Mouse (Mus musculus): ENCODE measurements around the gene Hcls1.
A peak's percentile ranks its signal among the peaks of the same experiment; 100 is the strongest.

The Hcls1 gene

GRCm38 (mm10) chr16:36989999-36990625, 55.3 kb downstream of the Hcls1 start, which contains the start of gene Fbxo40:
TSS of gene Fbxo40 (minus strand) at chr16:36990467.
- no peak for DNase-seq

GRCm38 (mm10) chr16:36997650-36998049, 62.9 kb downstream of the Hcls1 start:
- DNase-seq = no peak

DNA sequence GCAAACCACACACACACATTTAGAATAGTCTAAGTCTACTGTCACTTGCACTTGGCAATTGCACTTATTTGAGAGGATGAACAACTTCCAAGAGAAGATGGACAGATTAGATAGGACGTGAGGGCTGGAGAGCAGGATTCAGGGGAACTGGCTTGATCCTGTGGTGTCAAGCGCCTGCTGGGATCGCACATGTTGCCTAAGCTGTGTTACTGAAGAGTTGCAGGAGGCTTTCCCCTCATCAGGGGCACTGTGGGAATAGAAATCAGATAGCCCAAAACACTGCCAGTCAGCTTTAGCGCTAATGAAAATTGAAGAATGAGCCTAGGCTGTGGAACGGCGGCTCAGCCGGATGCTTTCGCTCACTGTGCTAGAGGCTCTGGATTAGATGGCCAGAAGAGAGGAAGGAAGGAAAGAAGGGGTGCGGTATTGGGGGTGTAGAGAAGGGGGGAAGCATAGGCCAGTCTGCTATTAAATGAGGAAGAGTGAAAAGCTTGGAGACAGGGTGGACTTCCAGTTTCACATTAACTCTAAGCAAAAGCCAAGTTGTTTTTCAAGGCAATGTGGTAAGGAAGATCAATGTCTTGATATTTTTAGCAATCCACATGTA, 64.7 kb downstream of the Hcls1 start:
- no peak for DNase-seq

- DNase-seq = no peak
These were observed 74.5 kb downstream of the Hcls1 start for GRCm38 (mm10) chr16:37009262-37009661.

GRCm38 (mm10) chr16:37010370-37010769, 75.6 kb downstream of the Hcls1 start:
- DNase-seq = peak; percentile 14

DNA sequence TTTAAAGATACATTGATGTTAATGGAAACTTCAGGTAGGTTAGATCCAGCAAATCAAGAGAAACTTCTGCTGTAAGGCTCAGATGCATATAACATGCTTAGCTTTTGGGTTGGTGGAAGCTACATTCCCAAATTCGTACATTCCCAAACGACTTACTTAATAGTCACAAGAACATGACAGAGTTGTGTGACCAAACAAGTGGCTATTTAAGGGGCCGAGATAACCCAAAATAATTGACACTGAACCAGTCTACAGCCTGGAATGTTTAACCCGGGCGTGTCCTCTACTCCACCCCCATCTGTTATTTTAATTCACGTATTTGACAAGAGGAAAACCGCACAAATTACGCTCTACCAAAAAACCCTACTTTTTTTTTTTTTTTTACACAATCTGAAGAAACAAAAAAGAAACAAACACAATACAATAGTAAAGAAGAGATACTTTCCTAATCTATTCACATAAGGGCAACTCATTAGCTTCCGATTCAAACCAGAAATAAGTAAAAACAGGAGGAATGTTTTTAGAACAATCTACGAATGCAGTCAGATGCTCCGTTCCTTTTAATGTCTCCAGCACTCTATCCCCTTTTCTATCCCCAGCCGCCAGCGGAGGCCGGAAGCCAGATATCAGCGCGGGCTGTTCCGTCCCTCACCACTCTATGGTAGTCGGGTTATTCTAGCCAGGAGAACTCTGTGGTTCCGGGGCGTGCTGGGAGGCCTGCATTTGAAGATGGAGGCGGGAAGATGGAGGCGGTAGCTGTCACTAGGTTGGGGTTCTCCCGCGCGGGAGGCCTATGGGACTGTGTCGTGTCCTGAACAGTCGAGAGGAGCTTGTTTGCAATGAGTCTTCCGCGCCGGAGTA, 76.5 kb downstream of the Hcls1 start, which contains the start of gene Polq:
Gene Polq (plus strand): TSS at position 726 of the 861 bp plus-strand sequence.
- DNase-seq = peak; percentile 94

- no peak for DNase-seq
These were observed 77.1 kb downstream of the Hcls1 start for GRCm38 (mm10) chr16:37011922-37012289.

- DNase-seq = no peak
These were observed 77.6 kb downstream of the Hcls1 start for GRCm38 (mm10) chr16:37012336-37012735.
